Mouse (Mus musculus): ENCODE results near the gene Ppard.

GRCm38 (mm10) chr17:28311366-28312132, 79.0 kb downstream of the Ppard start:
- TF ChIP-seq POLR2A (IDR thresholded peaks at IDR 0.05; ENCODE audit: borderline replicate concordance, extremely low read depth, insufficient read depth, insufficient read length, poor library complexity, severe bottlenecking): no peak
- TF ChIP-seq CTCF (IDR thresholded peaks at IDR 0.05; ENCODE audit: borderline replicate concordance, extremely low read depth, insufficient read depth, insufficient read length): no peak

Measured in brain, embryonic 14.5 days (tissue).